Mouse (Mus musculus): Measurements from ENCODE around the gene Deup1.

Deup1 gene

DNA sequence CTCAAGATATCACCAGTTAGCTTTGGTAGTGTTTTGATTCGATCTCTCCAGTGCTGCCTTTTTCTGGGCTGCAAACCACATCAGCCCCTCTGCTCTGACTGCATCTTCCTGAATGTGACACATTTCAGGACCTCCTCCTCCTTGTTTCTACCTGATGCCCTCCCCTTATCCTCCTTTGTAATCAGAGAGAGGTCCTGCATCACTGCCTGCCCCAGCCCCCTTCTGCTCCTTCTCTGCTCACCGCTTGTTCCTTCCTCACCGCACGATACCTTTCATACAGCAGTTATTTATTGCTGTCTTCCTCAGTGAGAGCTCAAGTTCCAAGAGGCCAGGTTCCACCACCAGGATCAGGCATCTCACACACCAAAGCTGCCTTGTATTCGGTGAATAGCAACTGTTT lies 96.5 kb downstream of the Deup1 start:
- DNase-seq = no peak

- DNase-seq = peak; percentile 54
These were observed 97.8 kb downstream of the Deup1 start for GRCm38 (mm10) chr9:15529965-15530320.

- no peak for DNase-seq
These were observed 98.3 kb downstream of the Deup1 start for GRCm38 (mm10) chr9:15529275-15529964.

DNA sequence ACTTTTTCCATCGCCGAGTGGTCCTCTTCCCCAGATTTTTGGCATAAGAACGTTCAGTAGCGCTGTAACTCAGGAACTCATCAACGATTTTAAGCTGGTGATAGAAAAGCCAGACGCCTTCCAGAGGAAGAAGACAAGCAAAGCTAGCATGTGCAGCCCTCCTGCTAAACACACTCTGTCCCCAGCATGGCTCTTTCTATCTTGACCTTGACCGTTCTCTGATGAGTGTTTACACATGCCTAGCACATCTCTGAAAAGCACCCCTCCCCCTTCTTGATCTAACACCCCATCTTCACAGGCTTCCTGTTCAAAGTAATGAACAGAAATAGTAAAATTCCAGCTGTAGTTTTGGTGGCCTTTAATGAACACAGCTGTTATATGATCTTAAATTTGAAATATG lies 99.4 kb downstream of the Deup1 start:
- DNase-seq = no peak

GRCm38 (mm10) chr9:15527846-15528245 lies 99.9 kb downstream of the Deup1 start:
- DNase-seq = no peak

DNA sequence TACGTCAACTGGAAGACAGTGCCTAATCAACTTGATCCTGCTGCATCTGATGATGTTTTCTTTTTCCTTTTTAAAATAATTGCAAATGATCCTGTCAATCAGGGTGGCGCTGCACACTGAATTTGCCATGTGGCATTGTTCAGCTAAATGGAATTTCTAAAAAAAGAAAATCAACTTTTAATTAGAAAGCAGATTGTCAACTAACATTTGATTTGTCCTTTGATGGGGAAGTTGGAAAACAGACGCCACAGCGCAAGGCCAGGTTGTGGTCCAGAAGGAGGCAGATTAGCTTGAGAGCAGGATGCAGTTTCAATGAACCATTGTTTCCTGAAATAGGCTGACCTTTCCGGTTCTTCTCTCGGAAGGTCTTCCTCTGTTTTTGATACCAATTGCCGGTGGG lies 101.2 kb downstream of the Deup1 start:
- no peak for DNase-seq

DNA sequence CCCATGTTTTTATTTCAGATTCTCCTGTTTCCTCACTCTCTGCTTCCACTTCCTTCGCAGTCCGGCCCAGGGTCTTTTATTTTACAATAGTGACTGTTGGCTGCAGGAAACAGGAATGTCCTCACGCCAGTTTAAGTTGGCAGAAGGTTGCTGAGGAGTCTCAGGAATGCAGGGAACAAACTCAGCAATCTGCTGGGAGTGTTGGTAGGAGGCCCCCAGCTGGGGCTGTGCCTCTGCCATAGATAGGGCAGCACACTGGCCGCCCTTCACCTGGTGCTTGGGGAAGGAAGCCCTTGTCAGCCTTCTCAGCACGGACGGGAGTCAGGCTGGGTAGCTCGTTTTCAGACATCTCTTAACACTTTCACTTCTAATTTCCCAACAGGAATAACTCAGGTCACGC lies 102.5 kb downstream of the Deup1 start:
- DNase-seq = no peak

DNA sequence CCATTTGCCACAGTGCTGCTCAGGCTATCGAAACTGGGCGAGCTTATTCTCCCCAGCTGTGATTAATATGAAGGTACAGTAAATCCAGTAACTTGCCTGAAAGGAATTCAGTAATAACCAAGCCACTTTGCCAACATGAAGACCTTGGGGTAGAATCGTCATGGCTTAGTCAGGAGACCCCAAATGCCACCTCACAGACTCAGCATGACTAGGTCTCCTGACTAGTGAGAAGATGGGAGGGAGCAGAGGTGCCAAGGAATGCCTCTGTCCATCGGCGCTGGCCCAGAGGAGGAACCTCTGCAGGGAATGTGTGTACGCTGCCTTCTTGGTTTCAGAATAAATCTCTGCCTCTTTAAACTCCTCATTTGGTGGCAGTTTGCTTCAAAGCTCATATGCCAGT lies 104.1 kb downstream of the Deup1 start:
- no peak for DNase-seq

- DNase-seq = no peak
These were observed 104.8 kb downstream of the Deup1 start for GRCm38 (mm10) chr9:15522887-15523286.

DNA sequence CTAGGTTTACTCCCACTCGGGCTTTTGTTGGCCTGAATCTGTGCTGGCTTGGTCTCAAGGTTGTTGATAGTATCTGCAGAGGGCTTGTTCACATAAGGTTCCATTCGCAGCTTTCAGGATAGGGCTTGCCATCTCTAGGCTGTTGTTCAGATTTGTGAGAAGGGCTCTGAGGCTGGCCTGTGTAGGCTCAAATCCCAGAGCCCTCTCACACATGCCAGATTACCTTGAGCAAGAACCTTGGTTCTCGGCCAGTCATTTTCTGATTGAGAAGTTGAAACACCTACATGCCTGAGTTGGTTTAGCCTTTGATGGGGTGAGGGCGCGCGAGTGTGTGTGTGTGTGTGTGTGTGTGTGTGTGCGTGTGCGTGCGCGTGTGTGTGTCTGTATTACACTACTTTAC lies 105.4 kb downstream of the Deup1 start:
- DNase-seq = no peak

DNA sequence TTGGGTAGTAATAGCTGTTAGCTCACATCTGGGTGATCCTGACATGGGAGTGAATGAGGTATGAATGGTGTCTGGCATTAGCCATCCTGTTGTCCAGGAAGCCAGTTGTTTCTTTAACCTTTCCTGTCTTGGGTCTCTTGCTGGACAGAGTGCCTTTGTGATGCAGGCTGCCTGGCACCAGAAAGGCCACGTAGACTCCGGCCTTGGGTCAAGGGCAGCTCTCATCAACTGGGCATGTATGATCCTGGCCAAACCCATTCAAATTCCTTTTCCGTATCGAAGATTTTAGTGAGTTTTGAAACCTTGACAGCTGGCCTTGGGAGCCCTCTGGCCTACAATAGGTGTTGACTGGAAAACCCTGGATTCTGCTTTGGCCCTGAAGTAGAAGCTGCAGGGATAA lies 109.8 kb downstream of the Deup1 start:
- no peak for DNase-seq

DNA sequence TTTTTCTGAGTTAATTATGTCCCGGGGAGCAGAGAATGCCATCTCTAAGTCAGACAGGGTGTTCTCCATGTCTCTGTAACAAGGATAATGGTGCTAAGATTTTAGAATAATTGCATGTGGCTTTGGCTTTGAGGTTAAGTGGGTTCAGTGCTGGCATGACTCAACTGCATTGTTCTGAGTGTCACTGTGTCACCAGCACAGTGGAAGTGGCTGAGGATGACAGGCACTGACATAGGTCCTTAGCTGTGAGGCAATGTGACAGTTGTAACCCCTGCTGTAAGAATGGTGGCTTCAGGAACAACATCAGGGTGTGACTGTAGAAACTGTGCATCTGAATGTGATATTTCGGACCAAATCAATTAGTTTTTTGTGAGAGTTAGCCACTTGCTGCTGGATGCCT lies 111.7 kb downstream of the Deup1 start:
- DNase-seq = no peak

GRCm38 (mm10) chr9:15512918-15513317 lies 114.8 kb downstream of the Deup1 start:
- DNase-seq = no peak

DNA sequence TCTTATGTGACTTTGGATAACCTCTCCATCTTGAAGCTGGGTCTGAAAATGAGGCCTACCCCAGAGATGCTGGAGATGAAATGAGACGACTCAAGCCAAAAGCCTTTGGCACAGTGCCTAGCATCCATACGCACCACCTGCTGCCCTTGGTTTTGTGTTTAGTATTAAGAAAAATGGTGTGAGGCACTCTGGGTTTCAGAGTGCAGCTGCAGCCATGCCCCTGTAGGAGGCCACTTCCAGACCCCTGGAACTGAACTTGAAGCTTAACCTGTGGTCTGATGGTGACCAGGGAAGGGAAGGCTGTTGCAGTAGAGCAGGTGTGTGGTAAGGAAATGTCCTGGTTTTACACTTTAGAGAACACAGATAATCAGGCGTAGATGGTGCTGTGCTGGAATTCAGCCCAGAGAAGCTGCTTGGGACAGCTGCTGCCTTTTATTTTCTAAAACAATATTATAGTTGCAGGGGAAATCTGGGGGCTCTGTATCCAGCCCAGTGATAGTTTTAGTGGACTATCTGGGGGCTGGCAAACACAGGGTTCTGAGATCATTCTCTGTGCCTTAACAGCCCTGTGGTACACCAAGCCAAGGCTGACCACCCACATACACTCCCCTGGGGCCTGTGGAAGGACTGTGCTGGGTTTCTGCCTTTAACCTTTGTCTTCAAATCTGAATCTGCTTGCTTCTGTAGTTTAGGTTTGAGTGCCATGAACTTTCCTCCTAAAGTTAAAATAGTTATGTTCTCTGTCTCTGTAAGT lies 117.0 kb downstream of the Deup1 start:
- no peak for DNase-seq

All from thymus, postnatal 25 days (tissue).